Mouse (Mus musculus) brain, adult 10 weeks (tissue): ENCODE measurements around the gene Olfr1493-ps1. TPM values are rescaled to one million over a fixed set of nuclear protein-coding genes. Genes with fewer than 3 reads are reported as not detected.

Source experiments
- polyA plus RNA-seq: library from polyadenylated mRNA; stranded (reverse); fragments of 350-450 nt; fragmentation: Illumina TruSeq; extraction: RNeasy Lipid Tissue Mini Kit (QIAGEN cat#74804); gene quantifications from one replicate; pipeline ENCODE4 v1.2.3, GENCODE M21; 2015; ENCODE audit warnings: low read depth, low replicate concordance

The Olfr1493-ps1 gene
- not detected for polyA plus RNA-seq

GRCm38 (mm10) chr19:13722978-13723377 lies at the start of gene Olfr1493-ps1:
Gene Olfr1493-ps1 (plus strand): TSS chr19:13723278.

DNA sequence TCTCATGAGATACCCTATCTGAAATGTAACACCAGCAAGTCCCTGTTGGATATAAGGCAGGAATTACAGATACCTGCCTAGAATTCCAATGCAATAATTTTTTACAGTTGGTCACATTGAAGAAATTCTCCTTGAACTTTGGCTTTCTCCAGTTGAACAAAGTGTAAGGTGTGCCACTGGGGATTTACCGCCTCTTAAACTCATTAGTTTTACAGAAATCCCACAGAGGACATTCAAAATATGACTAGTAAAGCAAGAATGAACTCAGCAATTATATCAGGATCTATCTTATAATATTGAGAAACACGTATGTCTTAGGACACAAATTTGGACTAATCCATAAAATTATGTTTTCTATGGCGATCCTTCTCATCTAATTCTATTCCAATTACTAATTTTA lies 26.1 kb upstream of the Olfr1493-ps1 start, which contains the start of gene Olfr1491:
TSS of gene Olfr1491 (plus strand) at position 301 of the 400 bp plus-strand sequence.

GRCm38 (mm10) chr19:13739428-13739827 lies 16.4 kb downstream of the Olfr1493-ps1 start, which contains the start of gene Olfr1494:
Gene Olfr1494 (plus strand): TSS chr19:13739728.

DNA sequence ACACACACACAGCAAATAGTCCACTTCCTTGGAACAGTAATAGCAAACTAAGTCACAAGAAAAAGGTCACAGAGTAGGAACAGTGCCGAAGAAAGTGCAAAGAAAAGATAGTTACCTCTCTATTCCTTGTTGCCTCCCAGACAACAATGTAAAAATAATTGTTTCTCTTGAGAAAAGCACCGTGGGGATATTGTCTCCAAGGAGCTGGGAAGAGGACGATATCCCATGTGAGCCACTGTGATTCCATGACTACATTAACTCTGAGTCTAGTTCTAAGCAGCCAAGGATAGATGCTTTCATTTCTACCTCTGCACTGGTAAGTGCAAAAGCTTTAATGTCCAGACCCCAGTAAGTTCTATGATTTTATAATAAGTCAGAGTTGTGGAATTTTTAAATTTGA lies 41.2 kb downstream of the Olfr1493-ps1 start, which contains the start of gene Olfr1495:
TSS of gene Olfr1495 (plus strand) at position 301 of the 400 bp plus-strand sequence.

DNA sequence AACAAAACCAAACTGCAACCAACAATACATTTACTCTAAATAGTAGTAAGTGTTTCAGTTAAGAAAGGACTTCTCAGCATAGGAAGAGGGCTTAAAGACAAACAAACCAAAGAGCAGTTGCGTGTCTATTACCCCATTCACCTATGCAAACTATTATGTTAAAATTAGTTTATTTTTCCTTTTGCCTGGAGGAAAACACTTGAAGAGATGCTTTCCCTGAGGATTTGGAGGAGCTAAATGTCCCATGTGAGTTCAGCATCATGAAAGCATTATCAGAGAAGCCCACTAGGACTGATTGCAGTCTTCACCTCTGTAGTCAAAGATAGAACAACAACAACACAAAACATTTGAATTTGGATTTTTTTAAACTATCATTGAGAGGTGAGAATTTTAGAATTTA lies 54.5 kb downstream of the Olfr1493-ps1 start, which contains the start of gene Olfr1496:
TSS of gene Olfr1496 (plus strand) at position 301 of the 400 bp plus-strand sequence.

Other genes with a start within 250 kb of the Olfr1493-ps1 start
- not detected for gene Olfr1475, start 243.1 kb upstream of the Olfr1493-ps1 start, polyA plus RNA-seq
- gene Olfr1477, start 222.7 kb upstream of the Olfr1493-ps1 start, polyA plus RNA-seq = not detected
- not detected for gene Olfr1480, start 195.4 kb upstream of the Olfr1493-ps1 start, polyA plus RNA-seq
- gene Olfr1484, start 139.8 kb upstream of the Olfr1493-ps1 start, polyA plus RNA-seq = not detected
- not detected for gene Olfr1487, start 105.9 kb upstream of the Olfr1493-ps1 start, polyA plus RNA-seq
- not detected for gene Olfr1489, start 91.7 kb upstream of the Olfr1493-ps1 start, polyA plus RNA-seq
- not detected for gene Olfr1490, start 72.2 kb upstream of the Olfr1493-ps1 start, polyA plus RNA-seq
- gene Olfr1491, start 26.0 kb upstream of the Olfr1493-ps1 start, polyA plus RNA-seq = not detected
- not detected for gene Olfr1494, start 16.4 kb downstream of the Olfr1493-ps1 start, polyA plus RNA-seq
- gene Olfr1495, start 41.3 kb downstream of the Olfr1493-ps1 start, polyA plus RNA-seq = not detected
- gene Olfr1496, start 54.6 kb downstream of the Olfr1493-ps1 start, polyA plus RNA-seq = not detected
- not detected for gene Olfr1497, start 74.9 kb downstream of the Olfr1493-ps1 start, polyA plus RNA-seq
- not detected for gene Olfr1499, start 96.2 kb downstream of the Olfr1493-ps1 start, polyA plus RNA-seq
- not detected for gene Olfr1500, start 107.2 kb downstream of the Olfr1493-ps1 start, polyA plus RNA-seq
- gene Olfr1501, start 127.4 kb downstream of the Olfr1493-ps1 start, polyA plus RNA-seq = not detected
- gene Olfr1502, start 138.5 kb downstream of the Olfr1493-ps1 start, polyA plus RNA-seq = not detected
- gene Olfr1504, start 174.7 kb downstream of the Olfr1493-ps1 start, polyA plus RNA-seq = not detected
- gene Olfr1505, start 190.3 kb downstream of the Olfr1493-ps1 start, polyA plus RNA-seq = not detected